Mouse (Mus musculus): ENCODE results near the gene Gata2. TPM values are rescaled to one million over a fixed set of nuclear protein-coding genes. Genes with fewer than 3 reads are reported as not detected.

Gene Gata2
- polyA plus RNA-seq, 1 experiment, result 4.7 TPM

DNA sequence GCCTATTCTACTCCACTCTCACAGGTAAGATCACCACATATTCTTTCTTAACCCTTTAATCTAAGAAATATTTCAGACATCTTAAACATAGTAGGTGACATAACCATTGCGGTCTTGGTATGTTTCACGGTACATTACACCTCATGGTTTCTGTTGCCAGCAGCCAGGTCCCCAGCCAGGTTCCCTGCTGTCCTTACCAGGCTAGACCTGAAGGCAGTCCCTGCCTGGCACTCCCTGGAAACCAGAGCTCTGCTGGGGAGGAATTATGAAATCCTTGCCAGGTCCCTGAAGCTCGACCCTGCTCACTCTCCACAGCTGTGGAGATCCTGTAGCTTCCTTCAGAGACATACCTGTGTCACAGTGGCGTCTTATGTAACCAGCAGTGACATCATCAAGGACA is 22.5 kb downstream of the Gata2 start:
- no peaks in the 10 kb centered on the region for H3K4me1 ChIP-seq (ENCODE audit: control insufficient read depth, insufficient read depth, insufficient read length, low read length)

DNA sequence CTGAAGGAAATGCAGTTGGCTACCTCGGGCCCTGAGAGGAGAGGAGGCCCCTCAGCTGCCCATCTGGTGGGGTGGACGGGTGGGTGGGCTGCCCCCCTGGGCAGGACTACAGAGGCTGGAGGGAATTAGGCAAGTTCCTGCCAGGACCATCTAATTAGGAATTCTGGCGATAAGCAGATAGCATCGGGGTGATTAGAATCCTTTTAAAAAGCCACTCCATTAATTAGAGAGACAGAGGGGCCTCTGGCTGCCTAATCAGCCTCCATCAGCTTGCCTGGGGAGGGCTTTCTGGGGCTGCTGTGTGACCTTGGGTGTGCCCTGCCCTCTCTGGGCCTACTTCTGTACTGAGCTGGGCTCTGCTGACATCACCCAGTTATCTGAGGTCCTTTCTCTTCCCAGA is 25.4 kb downstream of the Gata2 start:
- no peak overlapping the region for H3K27ac ChIP-seq (replicated peaks; ENCODE audit: low read depth, low read length)
- H3K4me1 ChIP-seq (ENCODE audit: control insufficient read depth, insufficient read depth, insufficient read length, low read length), result no peaks in the 10 kb centered on the region
- no peak overlapping the region for H3K4me3 ChIP-seq (ENCODE audit: insufficient read depth, low read depth, low read length)

More for the DNA sequence above, 22.5 kb downstream of the Gata2 start:
- no peak overlapping the region for H3K27ac ChIP-seq (replicated peaks; ENCODE audit: low read depth, low read length)
- no peak overlapping the region for H3K4me3 ChIP-seq (ENCODE audit: insufficient read depth, low read depth, low read length)

DNA sequence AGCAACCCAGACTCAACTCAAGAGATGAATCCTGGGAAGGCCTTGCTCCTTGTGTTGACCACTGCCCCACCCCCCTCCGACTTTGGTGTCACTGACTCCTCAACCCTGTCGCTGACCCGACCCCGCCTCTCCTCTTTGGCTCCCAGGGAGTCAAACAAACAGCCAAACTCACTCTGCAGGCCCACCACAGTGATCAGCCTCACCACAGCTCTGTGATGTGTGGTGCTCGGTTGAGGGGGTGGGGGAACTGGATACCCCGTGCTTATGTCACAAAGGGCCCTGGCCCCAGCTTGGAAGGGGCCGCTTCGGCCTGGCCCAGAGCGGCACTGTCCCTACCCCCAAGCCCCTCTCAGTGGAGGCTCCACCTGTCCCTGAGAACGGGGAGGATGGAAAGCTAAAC is 28.3 kb downstream of the Gata2 start, which contains the start of gene Dnajb8:
Gene Dnajb8 (plus strand): TSS at position 301 of the 400 bp plus-strand sequence.
- Histone ChIP-seq H3K4me3 (ENCODE audit: insufficient read depth, low read depth, low read length) (no peak within 1 kb of the TSS), H3K27ac (replicated peaks; ENCODE audit: low read depth, low read length) (no peak within 1 kb of the TSS)

DNA sequence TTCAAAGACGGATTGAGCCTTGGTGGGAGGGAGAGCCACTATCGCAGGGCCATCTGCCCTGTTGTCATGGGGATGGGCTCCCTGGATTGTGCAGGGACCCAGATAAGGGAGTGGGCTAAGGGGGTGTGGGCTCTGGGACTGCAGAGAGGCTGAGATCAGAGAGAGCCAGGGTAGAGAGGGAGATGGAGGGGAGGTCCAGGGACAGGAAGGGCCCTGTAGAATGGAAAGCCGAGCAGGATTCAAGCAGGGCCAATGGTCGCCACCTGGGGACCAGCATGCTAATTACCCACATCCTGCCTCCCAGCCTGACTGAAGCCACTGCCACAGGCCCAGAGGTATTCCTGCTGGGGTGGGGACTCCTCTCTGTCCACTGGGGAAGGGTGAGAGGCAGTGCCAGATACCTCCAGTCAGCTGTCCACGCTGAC is 32.9 kb downstream of the Gata2 start:
- Histone ChIP-seq H3K4me1 (ENCODE audit: control insufficient read depth, insufficient read depth, insufficient read length, low read length) (no peaks in the 10 kb centered on the region), H3K27ac (replicated peaks; ENCODE audit: low read depth, low read length) (no peak overlapping the region), H3K4me3 (ENCODE audit: insufficient read depth, low read depth, low read length) (no peak overlapping the region)

More for the DNA sequence above, 28.3 kb downstream of the Gata2 start, which contains the start of gene Dnajb8:
- no peaks in the 10 kb centered on the region for H3K4me1 ChIP-seq (ENCODE audit: control insufficient read depth, insufficient read depth, insufficient read length, low read length)

DNA sequence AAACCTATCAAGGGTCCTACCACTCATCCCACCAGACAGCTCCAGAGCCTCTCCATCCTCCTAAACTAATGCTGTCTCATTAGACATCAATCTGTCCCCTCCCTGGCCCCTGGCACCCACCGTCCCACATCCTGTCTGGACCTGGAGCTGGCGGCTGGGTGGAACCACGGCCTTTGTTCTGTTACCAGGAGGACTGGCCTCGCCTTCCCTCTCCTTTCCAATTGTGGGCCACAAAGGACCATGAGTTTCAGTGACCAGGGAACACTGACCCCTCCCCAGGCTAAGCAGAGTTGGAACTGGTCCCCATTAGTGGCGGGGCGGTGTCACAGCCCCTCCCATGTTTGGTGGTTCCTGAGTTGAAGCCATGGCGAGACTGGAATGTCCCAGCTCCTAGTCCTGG is 33.8 kb downstream of the Gata2 start:
- H3K27ac ChIP-seq (replicated peaks; ENCODE audit: low read depth, low read length), result no peak overlapping the region
- H3K4me3 ChIP-seq (ENCODE audit: insufficient read depth, low read depth, low read length), result no peak overlapping the region
- H3K4me1 ChIP-seq (ENCODE audit: control insufficient read depth, insufficient read depth, insufficient read length, low read length), result no peaks in the 10 kb centered on the region

DNA sequence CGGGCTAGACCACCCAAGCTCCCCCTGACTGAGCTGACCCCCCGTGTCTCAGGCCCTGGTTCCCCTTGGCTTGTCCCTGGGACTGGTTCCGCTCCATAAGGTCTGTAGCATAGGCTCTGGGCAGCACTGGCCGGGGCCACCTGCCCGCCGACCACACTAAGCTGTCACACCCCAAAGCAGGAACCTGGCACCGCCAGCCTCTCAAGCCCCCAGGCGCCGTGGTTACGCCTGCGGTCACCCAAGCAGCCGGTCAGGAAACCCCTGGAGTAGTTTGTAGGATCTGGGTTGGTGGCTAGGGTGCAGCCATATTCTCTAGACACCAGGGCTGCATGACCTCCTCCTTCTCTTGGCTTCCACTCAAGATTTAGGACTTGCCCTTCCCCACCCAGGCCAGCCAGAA is 35.5 kb downstream of the Gata2 start:
- H3K27ac ChIP-seq (replicated peaks; ENCODE audit: low read depth, low read length), result no peak overlapping the region
- H3K4me1 ChIP-seq (ENCODE audit: control insufficient read depth, insufficient read depth, insufficient read length, low read length), result no peaks in the 10 kb centered on the region
- no peak overlapping the region for H3K4me3 ChIP-seq (ENCODE audit: insufficient read depth, low read depth, low read length)

DNA sequence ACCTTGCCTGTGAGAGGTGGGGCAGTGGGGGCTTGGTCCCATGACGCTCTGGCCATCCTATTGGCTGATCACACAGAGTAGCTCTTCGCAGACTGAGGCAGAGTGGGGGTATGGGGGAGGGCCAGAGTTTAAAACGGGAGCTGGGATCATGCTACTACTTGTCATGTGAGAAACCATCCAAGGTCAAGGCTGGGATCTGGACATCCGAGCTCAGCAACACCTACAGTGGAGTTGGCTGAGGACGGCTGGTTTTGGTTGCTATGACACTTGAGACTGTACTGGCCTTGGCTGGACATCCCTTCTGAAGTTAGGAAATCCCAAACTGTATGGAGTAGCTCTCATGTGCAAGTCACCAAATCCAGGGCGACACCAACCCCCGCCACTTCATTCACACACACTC is 38.1 kb downstream of the Gata2 start:
- no peak overlapping the region for H3K4me3 ChIP-seq (ENCODE audit: insufficient read depth, low read depth, low read length)
- H3K4me1 ChIP-seq (ENCODE audit: control insufficient read depth, insufficient read depth, insufficient read length, low read length), result no peaks in the 10 kb centered on the region
- no peak overlapping the region for H3K27ac ChIP-seq (replicated peaks; ENCODE audit: low read depth, low read length)

DNA sequence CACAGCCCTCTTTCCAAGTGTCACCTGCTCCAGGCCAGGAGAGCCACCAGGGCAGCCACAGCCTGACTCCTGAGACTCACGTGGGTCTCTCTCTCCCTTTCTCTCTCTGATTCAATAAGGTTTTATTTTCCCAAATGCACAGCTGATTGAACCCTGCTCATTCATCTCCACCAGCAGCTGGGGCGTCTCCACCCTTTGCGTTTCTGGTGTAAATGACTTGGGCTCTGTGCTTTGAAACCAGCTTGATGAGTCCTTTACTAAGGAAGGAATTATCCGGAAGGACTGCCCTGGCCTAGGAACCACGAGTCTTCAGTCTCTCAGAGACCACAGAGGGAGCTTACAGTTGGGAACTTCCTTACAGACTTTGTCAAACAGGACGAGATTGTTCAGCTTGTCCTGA is 38.5 kb downstream of the Gata2 start:
- no peaks in the 10 kb centered on the region for H3K4me1 ChIP-seq (ENCODE audit: control insufficient read depth, insufficient read depth, insufficient read length, low read length)
- no peak overlapping the region for H3K4me3 ChIP-seq (ENCODE audit: insufficient read depth, low read depth, low read length)
- H3K27ac ChIP-seq (replicated peaks; ENCODE audit: low read depth, low read length), result no peak overlapping the region

DNA sequence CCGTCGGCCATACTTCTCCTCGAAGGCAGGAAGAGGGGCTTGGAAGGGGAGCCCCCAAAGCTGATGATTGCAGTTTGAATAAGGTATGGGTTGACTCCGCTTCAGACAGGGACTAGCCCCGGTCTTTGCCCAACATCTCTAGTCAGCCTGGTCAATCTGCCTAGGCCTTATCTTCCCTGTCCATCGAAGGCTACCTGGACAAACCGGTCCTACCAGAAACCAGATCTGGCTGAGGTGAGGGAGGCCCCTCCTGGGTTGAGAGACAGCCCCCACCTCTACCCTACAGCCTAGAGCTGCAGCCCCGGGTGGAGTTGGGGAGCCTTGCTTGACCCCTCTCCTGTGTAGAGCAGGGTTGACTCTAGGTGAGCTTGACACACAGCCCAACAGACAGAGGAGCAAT is 40.3 kb downstream of the Gata2 start:
- no peak overlapping the region for H3K27ac ChIP-seq (replicated peaks; ENCODE audit: low read depth, low read length)
- H3K4me1 ChIP-seq (ENCODE audit: control insufficient read depth, insufficient read depth, insufficient read length, low read length), result no peaks in the 10 kb centered on the region
- H3K4me3 ChIP-seq (ENCODE audit: insufficient read depth, low read depth, low read length), result no peak overlapping the region

DNA sequence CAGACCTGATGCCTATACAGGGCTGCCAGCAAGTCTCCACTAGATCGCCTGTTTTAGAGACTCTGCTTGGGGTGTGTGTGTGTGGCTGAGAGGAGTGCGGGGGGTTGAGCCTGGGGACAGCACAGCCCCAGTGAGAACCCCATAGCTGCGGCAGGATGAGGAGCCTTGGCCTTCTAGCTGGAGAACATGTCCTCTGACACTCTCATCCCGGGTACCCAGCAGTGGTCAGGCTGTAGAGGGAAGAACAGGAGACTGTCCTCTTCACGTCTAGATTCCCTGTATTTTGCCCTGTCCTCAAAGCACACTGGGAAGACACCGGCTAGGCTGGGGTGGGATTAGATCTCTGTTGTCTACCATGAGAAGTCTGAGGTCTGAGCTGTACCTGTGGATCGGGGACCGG is 41.8 kb downstream of the Gata2 start:
- Histone ChIP-seq H3K27ac (replicated peaks; ENCODE audit: low read depth, low read length) (no peak overlapping the region), H3K4me3 (ENCODE audit: insufficient read depth, low read depth, low read length) (no peak overlapping the region), H3K4me1 (ENCODE audit: control insufficient read depth, insufficient read depth, insufficient read length, low read length) (no peaks in the 10 kb centered on the region)

DNA sequence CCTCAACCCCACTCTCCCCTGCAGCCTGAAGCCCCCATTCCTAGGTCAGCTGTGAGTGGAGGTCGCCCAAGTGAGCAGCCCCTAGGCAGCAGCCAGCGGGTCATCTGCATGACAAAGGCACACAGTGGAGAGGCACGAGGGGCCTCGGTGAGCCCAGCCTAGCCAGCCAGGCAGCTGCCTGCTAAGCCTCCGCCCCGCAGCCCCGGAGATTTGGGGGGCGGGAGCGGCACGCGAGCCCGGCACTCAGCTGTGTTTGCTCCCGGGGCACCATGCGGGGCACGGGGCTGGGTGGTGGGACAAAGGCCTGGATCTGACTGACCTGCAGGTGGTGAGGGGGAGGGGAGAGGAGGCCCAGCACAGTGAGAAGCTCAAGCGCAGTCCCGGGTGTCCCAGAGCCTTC is 42.3 kb downstream of the Gata2 start:
- no peaks in the 10 kb centered on the region for H3K4me1 ChIP-seq (ENCODE audit: control insufficient read depth, insufficient read depth, insufficient read length, low read length)
- H3K4me3 ChIP-seq (ENCODE audit: insufficient read depth, low read depth, low read length), result no peak overlapping the region
- no peak overlapping the region for H3K27ac ChIP-seq (replicated peaks; ENCODE audit: low read depth, low read length)

DNA sequence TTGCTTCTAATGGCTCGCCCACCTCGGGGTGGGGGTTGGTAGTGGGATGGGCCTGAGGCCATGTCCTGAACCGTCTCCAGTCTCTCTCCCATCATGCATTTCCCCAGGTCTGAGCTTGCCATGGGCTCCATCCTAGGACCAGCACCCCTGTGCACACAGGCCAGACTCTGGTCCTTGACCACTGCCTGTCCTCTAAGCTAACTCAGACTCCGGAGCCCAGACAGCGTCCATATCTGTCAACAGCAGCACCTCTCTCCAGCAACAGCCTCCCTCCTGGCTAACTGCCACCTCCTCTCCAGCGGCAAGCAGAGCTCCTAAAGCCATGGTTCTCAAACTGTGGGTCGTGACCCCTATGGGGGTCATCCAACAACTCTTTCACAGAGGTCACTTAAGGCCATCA is 42.8 kb downstream of the Gata2 start:
- Histone ChIP-seq H3K27ac (replicated peaks; ENCODE audit: low read depth, low read length) (no peak overlapping the region), H3K4me3 (ENCODE audit: insufficient read depth, low read depth, low read length) (no peak overlapping the region), H3K4me1 (ENCODE audit: control insufficient read depth, insufficient read depth, insufficient read length, low read length) (no peaks in the 10 kb centered on the region)

DNA sequence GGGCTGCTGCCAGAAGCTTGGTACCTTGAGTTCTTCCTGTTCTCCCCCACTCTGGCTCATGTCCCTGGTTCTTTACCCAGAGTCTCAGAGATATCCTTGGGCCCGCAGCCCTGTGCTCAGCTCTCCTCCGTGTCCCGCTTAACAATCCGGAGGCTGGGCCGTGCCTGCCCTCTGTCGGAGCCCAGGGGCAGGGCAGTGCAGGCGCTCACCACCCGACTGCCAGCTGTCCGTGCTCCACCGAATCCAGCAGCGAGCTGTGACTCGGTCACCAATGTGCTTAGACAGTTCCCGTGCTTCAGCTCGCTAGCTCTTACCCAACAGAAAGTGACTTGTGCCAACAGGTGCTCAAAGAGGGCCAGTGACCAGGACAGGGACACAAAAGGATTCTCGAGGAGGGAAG is 48.9 kb downstream of the Gata2 start:
- H3K27ac ChIP-seq (replicated peaks; ENCODE audit: low read depth, low read length), result no peak overlapping the region
- no peak overlapping the region for H3K4me3 ChIP-seq (ENCODE audit: insufficient read depth, low read depth, low read length)
- no peaks in the 10 kb centered on the region for H3K4me1 ChIP-seq (ENCODE audit: control insufficient read depth, insufficient read depth, insufficient read length, low read length)

DNA sequence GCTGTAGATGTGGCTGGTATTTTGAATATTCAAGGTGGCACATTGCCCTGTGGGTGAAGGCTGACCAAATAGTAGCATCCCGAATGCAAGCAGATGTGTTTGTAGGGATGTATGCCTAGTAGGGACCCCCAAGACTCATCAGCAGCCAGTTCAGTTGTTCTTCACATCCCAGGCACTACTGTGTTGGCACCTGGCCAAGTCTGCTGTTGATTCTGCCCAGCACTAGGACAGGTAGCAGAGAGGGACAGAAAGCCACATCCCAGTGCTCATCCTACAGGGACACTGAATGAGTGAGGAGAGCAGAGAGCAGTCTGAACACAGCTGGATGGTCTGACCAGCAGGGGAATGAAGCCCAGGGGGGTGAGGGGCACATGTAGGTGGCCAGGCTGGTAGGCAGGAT is 55.5 kb downstream of the Gata2 start:
- Histone ChIP-seq H3K4me3 (ENCODE audit: insufficient read depth, low read depth, low read length) (no peak overlapping the region), H3K27ac (replicated peaks; ENCODE audit: low read depth, low read length) (no peak overlapping the region), H3K4me1 (ENCODE audit: control insufficient read depth, insufficient read depth, insufficient read length, low read length) (no peaks in the 10 kb centered on the region)

DNA sequence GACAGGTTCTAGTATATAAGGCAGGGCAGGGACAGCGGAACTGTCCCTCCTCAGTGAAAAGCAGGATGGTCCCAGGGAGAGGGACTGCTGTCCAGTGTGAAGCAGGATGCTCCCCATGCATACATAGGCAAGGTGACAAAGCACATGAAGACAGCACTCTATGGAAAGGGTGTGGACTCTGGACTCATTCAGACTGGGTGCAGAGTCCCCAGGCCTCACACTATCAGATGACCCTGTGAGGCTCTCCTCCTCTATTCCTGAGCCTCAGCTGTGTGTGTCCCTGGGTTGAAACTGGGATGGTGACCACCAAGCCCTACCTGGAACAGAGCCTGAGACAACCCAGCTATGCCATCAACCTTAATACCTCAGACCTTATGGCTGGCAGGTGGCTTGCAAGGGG is 57.7 kb downstream of the Gata2 start:
- H3K4me3 ChIP-seq (ENCODE audit: insufficient read depth, low read depth, low read length), result no peak overlapping the region
- no peak overlapping the region for H3K27ac ChIP-seq (replicated peaks; ENCODE audit: low read depth, low read length)

DNA sequence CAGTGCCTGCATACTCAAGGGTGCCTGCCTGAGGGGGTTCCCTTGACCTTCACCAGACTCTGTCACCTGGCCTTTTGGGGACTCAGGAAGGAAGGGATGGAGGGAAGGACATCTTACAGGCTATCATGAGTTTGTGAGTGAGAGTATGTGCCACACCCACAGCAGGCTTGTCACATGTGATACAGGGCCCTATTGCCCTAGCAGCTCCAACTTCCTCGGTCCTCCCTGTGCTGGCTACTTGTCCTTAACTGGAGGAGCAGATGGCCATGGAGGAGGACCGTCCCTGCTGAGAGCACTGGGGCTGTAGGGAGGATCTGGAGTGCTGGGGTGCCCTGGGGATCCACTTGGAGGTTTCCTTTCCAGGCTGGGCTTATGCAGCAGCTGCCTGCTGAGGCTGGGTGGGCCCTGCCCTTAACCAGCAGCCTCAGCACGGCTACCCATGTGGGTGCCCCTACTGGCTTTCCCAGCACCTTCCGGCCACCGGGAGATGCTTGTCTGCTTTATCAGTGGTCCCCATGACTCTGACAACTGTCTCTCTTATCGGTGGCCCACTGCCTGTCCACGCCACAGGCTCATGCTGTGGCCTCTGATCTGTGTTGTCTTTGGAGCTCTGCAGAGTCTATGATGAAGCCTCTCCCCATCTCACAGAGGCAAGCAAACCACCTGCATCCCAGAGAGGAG is 58.2 kb downstream of the Gata2 start:
- no peaks in the 10 kb centered on the region for H3K4me1 ChIP-seq (ENCODE audit: control insufficient read depth, insufficient read depth, insufficient read length, low read length)
- H3K4me3 ChIP-seq (ENCODE audit: insufficient read depth, low read depth, low read length), result no peak overlapping the region
- H3K27ac ChIP-seq (replicated peaks; ENCODE audit: low read depth, low read length), result no peak overlapping the region

More for the DNA sequence above, 57.7 kb downstream of the Gata2 start:
- no peaks in the 10 kb centered on the region for H3K4me1 ChIP-seq (ENCODE audit: control insufficient read depth, insufficient read depth, insufficient read length, low read length)
